Mouse (Mus musculus) midbrain, embryonic 15.5 days (tissue): ENCODE data around the gene B230118H07Rik. TPM values are rescaled to one million over a fixed set of nuclear protein-coding genes. Genes with fewer than 3 reads are reported as not detected.

Experiments
- ATAC-seq: fragments of 200-750 bp; cut with Nextera tagmentation; replicated peaks from 2 replicates; pipeline ENCODE4 v1.8.0; 2017; ENCODE audit warnings: moderate TSS enrichment
- H3K27ac ChIP-seq: fragments of 300-500 bp; sonication (generic); 2 replicates; pipeline ENCODE4 v1.5.1; 2015; ENCODE audit warnings: mild to moderate bottlenecking, inconsistent platforms
- H3K27me3 ChIP-seq: fragments of 300-500 bp; sonication (generic); replicated peaks from 2 replicates; pipeline ENCODE4 v1.6.1; 2015; ENCODE audit warnings: inconsistent platforms
- H3K36me3 ChIP-seq: fragments of 300-500 bp; sonication (generic); replicated peaks from 2 replicates; pipeline ENCODE4 v1.6.1; 2015; ENCODE audit warnings: inconsistent platforms
- H3K4me1 ChIP-seq: fragments of 300-500 bp; sonication (generic); 2 replicates; pipeline ENCODE4 v1.6.1; 2015; ENCODE audit warnings: inconsistent platforms
- H3K4me2 ChIP-seq: fragments of 300-500 bp; sonication (generic); 2 replicates; pipeline ENCODE4 v1.6.1; 2015; ENCODE audit warnings: inconsistent platforms, mild to moderate bottlenecking, moderate library complexity
- H3K4me3 ChIP-seq: fragments of 300-500 bp; sonication (generic); 2 replicates; pipeline ENCODE4 v1.5.1; 2015; ENCODE audit warnings: mild to moderate bottlenecking, inconsistent platforms
- H3K9ac ChIP-seq: fragments of 300-500 bp; sonication (generic); 2 replicates; pipeline ENCODE4 v1.6.1; 2015; ENCODE audit warnings: mild to moderate bottlenecking, inconsistent platforms
- H3K9me3 ChIP-seq: fragments of 300-500 bp; sonication (generic); 2 replicates; pipeline ENCODE4 v1.6.1; 2016; ENCODE audit warnings: inconsistent platforms
- WGBS: fragments of 180-500 bp; shearing (Covaris S2); methylation state at CpG from one replicate; pipeline ENCODE4 v1.1.7; 2015; ENCODE audit warnings: mixed read lengths; 5-methylcytosine and 5-hydroxymethylcytosine counted together
- polyA plus RNA-seq: library from polyadenylated mRNA; unstranded; fragments of >200 nt; fragmentation: Nextera tagmentation; extraction: Ambion mirVana; gene quantifications from 2 replicates; pipeline ENCODE4 v1.2.1, GENCODE M21; 2015

B230118H07Rik gene
- polyA plus RNA-seq, 1 experiment from 2014 or later: 46.4 TPM

DNA sequence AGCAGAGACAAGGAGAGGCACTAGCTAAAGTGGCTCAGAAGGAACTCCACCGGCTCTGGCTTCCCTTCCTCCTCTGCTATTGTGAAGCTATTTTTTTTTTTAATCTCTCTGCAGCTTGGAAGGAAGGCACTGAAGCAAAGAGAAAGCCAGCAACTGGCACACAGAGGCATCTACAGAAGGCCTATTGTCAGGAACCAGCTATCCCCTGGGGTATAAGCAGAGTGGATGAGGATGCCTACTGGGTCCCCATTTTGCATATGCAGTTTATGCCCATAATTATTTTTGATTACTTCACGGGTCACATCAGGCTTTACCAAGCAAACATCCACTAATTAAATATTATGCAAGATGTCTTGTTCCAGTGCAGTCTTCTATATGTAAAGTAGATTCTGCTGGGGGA is 115.6 kb downstream of the B230118H07Rik start:
- Histone ChIP-seq H3K9ac (no peak overlapping the region), H3K27ac (0 out of 2 replicates have a peak overlapping the region, but pooled peaks have one; percentile 34), H3K4me1 (0 out of 2 replicates have a peak, but pooled peaks cover 6% of the 10 kb centered on the region), H3K9me3 (no peaks in the 10 kb centered on the region), H3K27me3 (no peaks in the 10 kb centered on the region), H3K36me3 (no peaks in the 10 kb centered on the region), H3K4me2 (no peak overlapping the region), H3K4me3 (no peak overlapping the region)
- 19% methylated on average over 2 of the region's 2 CpGs for WGBS
- no peak for ATAC-seq

GRCm38 (mm10) chr2:101525503-101526381 is 123.6 kb downstream of the B230118H07Rik start:
- 74% methylated on average over 6 of the region's 6 CpGs for WGBS
- H3K9ac ChIP-seq: no peak overlapping the region
- H3K27ac ChIP-seq: no peak overlapping the region

DNA sequence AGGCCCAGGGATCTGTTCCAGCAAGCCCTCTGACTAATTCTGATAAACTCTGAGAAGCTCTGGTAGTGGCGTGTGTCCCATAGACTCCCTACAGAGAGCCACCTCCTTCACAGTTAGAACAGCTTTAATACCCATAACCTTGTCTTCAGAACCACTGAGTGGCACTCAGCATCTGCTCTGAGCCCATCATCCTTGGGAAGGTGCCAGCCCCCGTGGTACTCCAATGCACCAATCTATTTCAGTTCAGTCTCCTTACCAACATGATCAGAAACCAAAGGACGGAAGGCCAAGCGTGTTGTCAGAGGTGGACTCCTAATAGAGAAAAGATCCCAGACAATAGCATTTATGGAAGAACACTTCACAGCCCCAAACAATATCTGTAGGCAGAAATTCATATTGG is 124.2 kb downstream of the B230118H07Rik start:
- ATAC-seq: no peak
- H3K27me3 ChIP-seq: no peaks in the 10 kb centered on the region
- H3K4me3 ChIP-seq: no peak overlapping the region
- H3K9me3 ChIP-seq: no peaks in the 10 kb centered on the region
- no peaks in the 10 kb centered on the region for H3K4me1 ChIP-seq
- 90% methylated on average over 4 of the region's 4 CpGs for WGBS
- no peak overlapping the region for H3K9ac ChIP-seq
- no peaks in the 10 kb centered on the region for H3K36me3 ChIP-seq
- no peak overlapping the region for H3K27ac ChIP-seq
- no peak overlapping the region for H3K4me2 ChIP-seq

More at GRCm38 (mm10) chr2:101525503-101526381, 123.6 kb downstream of the B230118H07Rik start:
- no peaks in the 10 kb centered on the region for H3K36me3 ChIP-seq
- no peaks in the 10 kb centered on the region for H3K27me3 ChIP-seq
- H3K4me3 ChIP-seq: no peak overlapping the region
- no peaks in the 10 kb centered on the region for H3K9me3 ChIP-seq
- H3K4me1 ChIP-seq: no peaks in the 10 kb centered on the region
- H3K4me2 ChIP-seq: no peak overlapping the region
- peak; percentile 86 for ATAC-seq

GRCm38 (mm10) chr2:101520503-101520902 is 128.8 kb downstream of the B230118H07Rik start:
- no peak overlapping the region for H3K4me2 ChIP-seq
- H3K9ac ChIP-seq: no peak overlapping the region
- H3K36me3 ChIP-seq: no peaks in the 10 kb centered on the region
- no peak overlapping the region for H3K4me3 ChIP-seq
- 57% methylated on average over 1 of the region's 1 CpGs for WGBS
- H3K27ac ChIP-seq: no peak overlapping the region
- 0 out of 2 replicates have a peak, but pooled peaks cover 5% of the 10 kb centered on the region for H3K4me1 ChIP-seq
- ATAC-seq: no peak
- no peaks in the 10 kb centered on the region for H3K9me3 ChIP-seq
- no peaks in the 10 kb centered on the region for H3K27me3 ChIP-seq

DNA sequence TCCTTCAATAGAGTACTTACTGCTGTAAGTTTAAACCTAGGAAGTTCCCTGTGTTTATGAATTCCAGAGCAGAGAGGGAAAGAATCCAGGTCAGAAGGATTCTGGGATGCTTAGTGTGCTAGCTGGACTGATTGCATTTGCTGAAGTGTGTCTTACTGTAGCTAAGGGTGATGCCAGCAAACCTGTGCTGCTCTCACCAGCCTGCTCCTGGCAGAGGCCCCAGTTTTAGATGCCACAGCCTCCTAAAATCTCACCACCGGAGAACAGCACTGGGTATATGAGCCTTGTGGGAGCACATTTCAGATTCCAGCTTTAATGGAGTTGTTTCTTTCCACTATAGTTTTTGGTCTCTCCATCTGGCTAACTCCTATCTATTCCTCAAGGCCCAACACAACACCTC is 129.4 kb downstream of the B230118H07Rik start:
- WGBS: 85% methylated on average over 1 of the region's 1 CpGs
- Histone ChIP-seq H3K27me3 (no peaks in the 10 kb centered on the region), H3K36me3 (no peaks in the 10 kb centered on the region), H3K9me3 (no peaks in the 10 kb centered on the region), H3K4me1 (0 out of 2 replicates have a peak, but pooled peaks cover 5% of the 10 kb centered on the region), H3K4me3 (no peak overlapping the region), H3K4me2 (no peak overlapping the region), H3K27ac (no peak overlapping the region), H3K9ac (no peak overlapping the region)
- ATAC-seq: no peak

Other genes starting within 250 kb of the B230118H07Rik start
- gene Rag2, start 24.8 kb downstream of the B230118H07Rik start, polyA plus RNA-seq: not detected in 2 replicates
- 0.10 and 0.15 TPM in 2 replicates for gene Rag1, start within 50 bp of the B230118H07Rik start, polyA plus RNA-seq
- 6.2 and 6.6 TPM in 2 replicates for gene Traf6, start 28.9 kb upstream of the B230118H07Rik start, polyA plus RNA-seq
- 4.8 and 5.8 TPM in 2 replicates for gene Prr5l, start 233.5 kb upstream of the B230118H07Rik start, polyA plus RNA-seq
- 107 and 114 TPM in 2 replicates for gene Commd9, start 236.7 kb upstream of the B230118H07Rik start, polyA plus RNA-seq